Mouse (Mus musculus): ENCODE measurements around the gene Rnf207. TPM values are rescaled to one million over a fixed set of nuclear protein-coding genes. Genes with fewer than 3 reads are reported as not detected.

Rnf207 gene
- polyA plus RNA-seq (2015; fragmentation: Nextera tagmentation; extraction: Ambion mirVana), result 1.2 and 1.6 TPM in 2 replicates

GRCm38 (mm10) chr4:152318517-152319234 lies at the start of gene Rnf207:
Rnf207 (minus strand) TSS chr4:152318993.
- peak; percentile 5; the same call in 1 of the 2 replicates for ATAC-seq (ENCODE audit: low FRiP score, low TSS enrichment)
- peak within 1 kb of the TSS; percentile 57 for H3K4me2 ChIP-seq (replicated peaks; ENCODE audit: low read depth, low read length)
- H3K27ac ChIP-seq (ENCODE audit: low read length), result no peak within 1 kb of the TSS
- no peaks in the 10 kb centered on the region for H3K9me3 ChIP-seq (ENCODE audit: low read length)
- peaks cover 43% of the 10 kb centered on the region for H3K27me3 ChIP-seq (ENCODE audit: insufficient read depth, low read length)
- no peaks in the 10 kb centered on the region for H3K36me3 ChIP-seq (ENCODE audit: insufficient read depth, low read length)
- peak within 1 kb of the TSS; percentile 33 for H3K4me3 ChIP-seq (ENCODE audit: low read length)
- 5% methylated on average over 26 of the region's 26 CpGs for WGBS
- peak within 1 kb of the TSS; percentile 61 for H3K9ac ChIP-seq (replicated peaks; ENCODE audit: low read length)
- peaks cover 26% of the 10 kb centered on the region for H3K4me1 ChIP-seq (ENCODE audit: insufficient read depth, low read length)

DNA sequence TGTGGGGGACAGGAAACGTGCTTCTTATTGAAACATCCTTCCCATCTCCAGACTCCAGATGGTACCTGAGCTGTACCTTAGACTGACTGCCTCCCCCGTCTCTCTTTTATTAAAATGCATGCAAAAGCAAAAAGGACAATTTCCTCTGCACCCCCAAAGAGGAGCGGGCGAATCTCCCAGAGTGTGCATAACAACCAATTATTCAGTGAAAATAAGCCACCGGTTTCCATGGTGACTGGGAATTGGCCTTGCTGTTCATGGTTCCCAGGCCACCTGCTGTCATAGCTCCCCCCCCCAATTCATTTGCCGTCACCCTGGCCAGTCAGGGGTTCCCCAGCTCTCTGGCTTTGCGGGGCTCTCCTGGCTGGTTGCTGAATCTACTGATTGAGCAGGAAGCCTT lies 46.4 kb upstream of the Rnf207 start:
- no peak overlapping the region for H3K27ac ChIP-seq (ENCODE audit: low read length)
- H3K4me2 ChIP-seq (replicated peaks; ENCODE audit: low read depth, low read length), result no peak overlapping the region
- H3K9ac ChIP-seq (replicated peaks; ENCODE audit: low read length), result no peak overlapping the region
- no peaks in the 10 kb centered on the region for H3K9me3 ChIP-seq (ENCODE audit: low read length)
- peaks cover 4% of the 10 kb centered on the region; the same call in 1 of the 2 replicates for H3K27me3 ChIP-seq (ENCODE audit: insufficient read depth, low read length)
- H3K36me3 ChIP-seq (ENCODE audit: insufficient read depth, low read length), result no peaks in the 10 kb centered on the region
- H3K4me1 ChIP-seq (ENCODE audit: insufficient read depth, low read length), result peaks cover 7% of the 10 kb centered on the region
- no peak overlapping the region for H3K4me3 ChIP-seq (ENCODE audit: low read length)
- WGBS, result 74% methylated on average over 7 of the region's 7 CpGs
- no peak for ATAC-seq (ENCODE audit: low FRiP score, low TSS enrichment)

- Histone ChIP-seq H3K36me3 (ENCODE audit: insufficient read depth, low read length) (no peaks in the 10 kb centered on the region), H3K27ac (ENCODE audit: low read length) (no peak overlapping the region), H3K9ac (replicated peaks; ENCODE audit: low read length) (no peak overlapping the region), H3K27me3 (ENCODE audit: insufficient read depth, low read length) (peaks cover 9% of the 10 kb centered on the region; the same call in 1 of the 2 replicates), H3K4me1 (ENCODE audit: insufficient read depth, low read length) (peaks cover 7% of the 10 kb centered on the region), H3K4me2 (replicated peaks; ENCODE audit: low read depth, low read length) (no peak overlapping the region), H3K9me3 (ENCODE audit: low read length) (no peaks in the 10 kb centered on the region), H3K4me3 (ENCODE audit: low read length) (no peak overlapping the region)
- no peak; the same call in 1 of the 2 replicates for ATAC-seq (ENCODE audit: low FRiP score, low TSS enrichment)
- WGBS, result 19% methylated on average over 9 of the region's 9 CpGs
Measured at GRCm38 (mm10) chr4:152362180-152362579, 43.4 kb upstream of the Rnf207 start.

DNA sequence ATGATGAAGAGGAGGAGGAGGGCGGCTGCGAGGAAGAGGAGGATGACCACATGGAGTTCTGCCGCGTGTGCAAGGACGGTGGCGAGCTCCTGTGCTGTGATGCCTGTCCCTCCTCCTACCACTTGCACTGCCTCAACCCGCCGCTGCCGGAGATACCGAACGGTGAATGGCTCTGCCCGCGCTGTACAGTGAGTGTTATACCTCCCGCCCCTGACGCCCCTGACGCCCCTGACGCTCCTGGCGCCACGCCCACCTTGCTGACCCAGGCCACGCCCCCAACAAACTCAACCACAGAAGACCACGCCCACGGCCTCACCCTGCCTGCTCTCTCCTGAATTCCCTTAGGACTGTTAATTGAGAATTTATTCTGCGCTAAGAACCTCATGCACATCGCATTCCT lies 42.1 kb upstream of the Rnf207 start:
- Histone ChIP-seq H3K27me3 (ENCODE audit: insufficient read depth, low read length) (peaks cover 9% of the 10 kb centered on the region; the same call in 1 of the 2 replicates), H3K9ac (replicated peaks; ENCODE audit: low read length) (no peak overlapping the region), H3K4me3 (ENCODE audit: low read length) (peak overlapping the region; percentile 25), H3K4me2 (replicated peaks; ENCODE audit: low read depth, low read length) (peak overlapping the region; percentile 47), H3K9me3 (ENCODE audit: low read length) (no peaks in the 10 kb centered on the region), H3K4me1 (ENCODE audit: insufficient read depth, low read length) (peaks cover 7% of the 10 kb centered on the region), H3K36me3 (ENCODE audit: insufficient read depth, low read length) (no peaks in the 10 kb centered on the region), H3K27ac (ENCODE audit: low read length) (no peak overlapping the region)
- ATAC-seq (ENCODE audit: low FRiP score, low TSS enrichment), result peak; percentile 67; the same call in 1 of the 2 replicates
- 2% methylated on average over 24 of the region's 24 CpGs for WGBS

DNA sequence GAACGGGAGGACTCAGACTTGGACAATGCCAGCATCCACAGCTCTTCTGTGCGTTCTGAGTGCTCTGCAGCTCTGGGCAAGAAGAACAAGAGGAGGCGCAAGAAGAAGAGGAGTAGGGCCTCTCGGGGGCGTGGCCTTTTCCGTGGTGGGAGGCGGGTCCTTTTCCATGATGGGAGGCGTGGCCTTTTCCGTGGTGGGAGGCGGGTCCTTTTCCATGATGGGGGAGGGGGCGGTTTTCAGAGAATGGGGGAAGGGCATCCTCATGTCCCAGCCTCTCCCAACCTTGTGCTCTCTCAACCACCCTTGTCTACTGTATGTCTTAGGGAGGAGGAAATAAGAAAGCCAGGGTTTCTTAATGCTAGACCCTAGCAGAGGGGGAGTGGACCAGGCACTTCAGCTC lies 40.9 kb upstream of the Rnf207 start:
- no peaks in the 10 kb centered on the region for H3K9me3 ChIP-seq (ENCODE audit: low read length)
- no peak for ATAC-seq (ENCODE audit: low FRiP score, low TSS enrichment)
- WGBS, result 9% methylated on average over 10 of the region's 11 CpGs

GRCm38 (mm10) chr4:152355672-152356071 lies 36.9 kb upstream of the Rnf207 start:
- H3K36me3 ChIP-seq (ENCODE audit: insufficient read depth, low read length), result no peaks in the 10 kb centered on the region
- no peak overlapping the region for H3K4me3 ChIP-seq (ENCODE audit: low read length)
- no peak overlapping the region for H3K27ac ChIP-seq (ENCODE audit: low read length)
- no peak overlapping the region for H3K4me2 ChIP-seq (replicated peaks; ENCODE audit: low read depth, low read length)
- H3K9ac ChIP-seq (replicated peaks; ENCODE audit: low read length), result no peak overlapping the region
- H3K27me3 ChIP-seq (ENCODE audit: insufficient read depth, low read length), result peaks cover 19% of the 10 kb centered on the region
- H3K9me3 ChIP-seq (ENCODE audit: low read length), result no peaks in the 10 kb centered on the region
- H3K4me1 ChIP-seq (ENCODE audit: insufficient read depth, low read length), result no peaks in the 10 kb centered on the region
- ATAC-seq (ENCODE audit: low FRiP score, low TSS enrichment), result no peak
- WGBS, result 80% methylated on average over 7 of the region's 7 CpGs

More for the DNA sequence above, 40.9 kb upstream of the Rnf207 start:
- H3K36me3 ChIP-seq (ENCODE audit: insufficient read depth, low read length), result no peaks in the 10 kb centered on the region
- H3K27ac ChIP-seq (ENCODE audit: low read length), result no peak overlapping the region
- no peak overlapping the region for H3K9ac ChIP-seq (replicated peaks; ENCODE audit: low read length)
- no peak overlapping the region for H3K4me2 ChIP-seq (replicated peaks; ENCODE audit: low read depth, low read length)
- H3K4me1 ChIP-seq (ENCODE audit: insufficient read depth, low read length), result peaks cover 7% of the 10 kb centered on the region
- H3K27me3 ChIP-seq (ENCODE audit: insufficient read depth, low read length), result peaks cover 9% of the 10 kb centered on the region; the same call in 1 of the 2 replicates
- H3K4me3 ChIP-seq (ENCODE audit: low read length), result no peak overlapping the region

DNA sequence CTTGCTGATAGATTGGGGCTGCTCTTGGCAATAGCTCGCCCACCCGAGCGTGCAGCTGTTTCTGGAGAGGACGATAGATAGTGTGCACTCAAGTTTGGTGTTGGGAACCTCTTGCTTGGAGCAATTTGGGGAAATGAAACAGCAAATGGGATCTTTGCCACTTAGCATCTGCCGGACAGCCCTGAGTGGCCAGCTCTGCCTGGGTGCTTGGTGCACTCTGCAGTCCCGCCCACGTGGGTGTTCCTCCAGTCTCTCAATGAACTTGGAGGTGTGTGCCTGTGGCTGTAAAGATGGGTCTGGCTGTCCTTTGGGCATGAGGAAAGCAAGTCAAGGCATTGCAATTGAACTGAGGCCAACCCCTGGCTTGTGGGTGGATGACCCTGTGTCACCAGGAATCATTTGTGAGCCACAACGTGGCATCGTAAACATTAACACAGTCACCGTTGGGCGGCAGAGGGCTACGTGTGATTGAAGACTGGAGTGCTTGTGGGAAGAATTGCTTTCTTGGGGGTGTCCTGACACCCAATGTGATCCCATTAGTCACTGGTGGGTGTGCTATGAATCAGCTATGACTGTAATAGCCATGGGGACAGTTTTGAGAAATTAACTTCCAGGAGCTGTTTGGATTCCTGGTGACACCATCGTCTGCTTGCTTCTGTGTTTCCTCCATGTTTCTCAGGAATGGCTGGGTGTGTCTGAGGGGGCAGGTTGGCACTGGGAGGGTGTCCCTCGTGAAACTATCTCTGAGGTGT lies 35.3 kb upstream of the Rnf207 start:
- peaks cover 19% of the 10 kb centered on the region for H3K27me3 ChIP-seq (ENCODE audit: insufficient read depth, low read length)
- H3K36me3 ChIP-seq (ENCODE audit: insufficient read depth, low read length), result no peaks in the 10 kb centered on the region
- 57% methylated on average over 14 of the region's 14 CpGs for WGBS
- H3K4me3 ChIP-seq (ENCODE audit: low read length), result no peak overlapping the region
- H3K9me3 ChIP-seq (ENCODE audit: low read length), result no peaks in the 10 kb centered on the region
- H3K27ac ChIP-seq (ENCODE audit: low read length), result no peak overlapping the region
- H3K9ac ChIP-seq (replicated peaks; ENCODE audit: low read length), result no peak overlapping the region
- ATAC-seq (ENCODE audit: low FRiP score, low TSS enrichment), result no peak
- peaks cover 7% of the 10 kb centered on the region; the same call in 1 of the 2 replicates for H3K4me1 ChIP-seq (ENCODE audit: insufficient read depth, low read length)
- H3K4me2 ChIP-seq (replicated peaks; ENCODE audit: low read depth, low read length), result no peak overlapping the region

- Histone ChIP-seq H3K4me2 (replicated peaks; ENCODE audit: low read depth, low read length) (no peak overlapping the region), H3K9ac (replicated peaks; ENCODE audit: low read length) (no peak overlapping the region), H3K9me3 (ENCODE audit: low read length) (no peaks in the 10 kb centered on the region), H3K27me3 (ENCODE audit: insufficient read depth, low read length) (peaks cover 21% of the 10 kb centered on the region), H3K4me1 (ENCODE audit: insufficient read depth, low read length) (peaks cover 7% of the 10 kb centered on the region; the same call in 1 of the 2 replicates), H3K36me3 (ENCODE audit: insufficient read depth, low read length) (no peaks in the 10 kb centered on the region), H3K4me3 (ENCODE audit: low read length) (no peak overlapping the region), H3K27ac (ENCODE audit: low read length) (no peak overlapping the region)
- 15% methylated on average over 14 of the region's 14 CpGs for WGBS
- ATAC-seq (ENCODE audit: low FRiP score, low TSS enrichment), result no peak; the same call in 1 of the 2 replicates
Measured at GRCm38 (mm10) chr4:152351422-152352305, 32.9 kb upstream of the Rnf207 start.

- no peak overlapping the region for H3K27ac ChIP-seq (ENCODE audit: low read length)
- no peak overlapping the region for H3K4me2 ChIP-seq (replicated peaks; ENCODE audit: low read depth, low read length)
- no peaks in the 10 kb centered on the region for H3K9me3 ChIP-seq (ENCODE audit: low read length)
- peaks cover 7% of the 10 kb centered on the region; the same call in 1 of the 2 replicates for H3K4me1 ChIP-seq (ENCODE audit: insufficient read depth, low read length)
- WGBS, result 21% methylated on average over 8 of the region's 8 CpGs
- H3K27me3 ChIP-seq (ENCODE audit: insufficient read depth, low read length), result peaks cover 21% of the 10 kb centered on the region
- no peak overlapping the region for H3K4me3 ChIP-seq (ENCODE audit: low read length)
- ATAC-seq (ENCODE audit: low FRiP score, low TSS enrichment), result no peak; the same call in 1 of the 2 replicates
- no peaks in the 10 kb centered on the region for H3K36me3 ChIP-seq (ENCODE audit: insufficient read depth, low read length)
- no peak overlapping the region for H3K9ac ChIP-seq (replicated peaks; ENCODE audit: low read length)
Measured at GRCm38 (mm10) chr4:152350722-152351421, 32.1 kb upstream of the Rnf207 start.
